Mouse (Mus musculus): ENCODE measurements at regions not wholly inside any gene's neighbourhood (a gene's known extent, or its start where the extent isn't known, plus 50 kb on each side); places are given as distances from the start of the nearest gene placed in this dataset.

DNA sequence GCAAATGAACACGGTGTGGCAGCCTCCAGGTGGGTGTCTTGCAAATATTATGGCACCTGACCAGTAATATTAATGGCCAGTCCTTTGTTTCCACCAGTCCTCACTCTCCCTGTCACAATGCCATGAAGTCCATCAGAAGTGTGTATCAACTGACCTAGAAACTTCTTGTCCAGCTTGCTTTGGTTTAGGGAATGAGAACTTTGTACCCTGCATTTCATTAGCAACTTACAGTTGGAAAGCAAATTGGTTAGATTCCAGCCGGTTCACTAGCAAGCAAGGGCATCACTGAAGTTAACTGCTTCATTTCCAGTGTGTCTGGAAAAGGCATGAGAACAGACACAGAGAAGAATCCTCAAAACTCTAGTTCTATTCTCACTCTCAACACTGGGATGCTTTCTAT lies 178.1 kb upstream of the Lyplal1 start:
- no peak for DNase-seq (ENCODE audit: low spot score in 2 of 2)

DNA sequence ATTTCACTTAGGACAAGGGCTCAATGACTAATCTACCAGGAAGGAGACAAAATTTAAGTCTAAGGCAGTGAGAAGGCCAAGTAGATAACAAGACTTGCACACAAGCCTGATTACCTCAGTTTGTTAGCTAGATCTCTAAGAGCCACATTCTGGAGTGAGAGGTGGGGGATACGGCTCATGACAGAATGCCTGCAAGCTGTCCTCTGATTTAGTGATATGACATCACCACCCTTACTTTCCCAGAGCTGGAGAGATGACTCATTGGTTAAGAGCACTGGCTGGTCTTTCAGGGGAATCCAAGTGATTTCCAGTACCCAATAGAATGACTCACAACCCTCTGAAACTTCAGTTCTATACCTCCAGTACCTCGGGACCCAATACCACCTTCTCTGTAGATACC lies 177.5 kb upstream of the Lyplal1 start:
- DNase-seq (ENCODE audit: low spot score in 2 of 2), result no peak

DNA sequence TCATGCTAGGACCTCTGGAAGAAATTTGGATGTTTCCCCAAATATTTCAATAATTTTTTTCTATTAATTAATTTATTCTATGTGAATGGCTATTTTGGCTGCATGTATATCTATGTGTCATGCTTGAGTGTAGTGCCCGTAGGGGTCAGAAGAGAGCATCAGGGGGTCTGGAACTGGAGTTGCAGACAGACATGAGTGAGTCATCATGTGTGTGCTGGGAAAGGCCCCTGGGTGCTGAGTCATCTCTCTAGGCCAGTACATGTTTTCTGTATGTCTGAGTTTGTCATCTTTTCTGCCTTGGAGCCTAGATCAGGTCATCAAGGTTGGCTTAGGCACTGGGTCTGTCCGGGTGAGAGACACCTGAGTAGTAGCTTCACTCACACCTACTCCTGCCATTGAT lies 172.0 kb upstream of the Lyplal1 start:
- DNase-seq (ENCODE audit: low spot score in 2 of 2), result no peak

DNA sequence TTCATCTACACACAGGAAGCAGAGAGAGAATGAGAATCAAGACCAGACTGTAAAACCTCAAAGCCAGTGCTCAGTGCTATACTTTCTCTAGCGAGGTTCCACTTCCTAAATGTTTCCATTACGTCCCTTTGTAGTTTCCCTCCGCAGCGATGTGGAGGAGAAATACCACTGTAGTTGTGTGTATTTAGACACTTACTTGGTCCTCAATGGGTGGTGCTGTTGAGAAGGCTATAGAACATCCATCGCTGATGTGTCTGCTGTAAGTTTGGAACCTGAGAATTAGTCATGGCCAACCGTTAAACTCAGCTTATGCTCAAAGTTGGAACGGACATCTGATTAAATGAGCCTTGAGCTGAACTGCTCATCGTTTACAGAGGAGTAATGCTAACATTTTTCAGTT lies 170.7 kb upstream of the Lyplal1 start:
- no peak for DNase-seq (ENCODE audit: low spot score in 2 of 2)

DNA sequence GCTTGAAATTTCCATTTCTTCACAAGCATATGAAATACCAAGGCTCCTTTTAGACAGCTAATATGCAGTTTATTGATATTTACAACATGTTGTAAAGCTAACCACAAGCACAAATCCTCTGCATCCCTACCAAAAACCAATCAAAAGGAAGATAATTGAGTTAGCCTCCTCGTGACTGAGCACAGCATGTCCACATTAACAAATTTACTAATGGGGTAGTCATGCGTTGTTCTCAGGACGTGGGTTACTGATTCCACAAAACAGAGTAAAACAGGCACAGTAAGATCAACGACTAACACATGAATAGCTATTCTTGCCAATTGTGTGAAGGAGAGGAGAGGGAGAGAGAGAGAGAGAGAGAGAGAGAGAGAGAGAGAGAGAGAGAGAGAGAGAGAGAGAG lies 169.3 kb upstream of the Lyplal1 start:
- no peak for DNase-seq (ENCODE audit: low spot score in 2 of 2)

DNA sequence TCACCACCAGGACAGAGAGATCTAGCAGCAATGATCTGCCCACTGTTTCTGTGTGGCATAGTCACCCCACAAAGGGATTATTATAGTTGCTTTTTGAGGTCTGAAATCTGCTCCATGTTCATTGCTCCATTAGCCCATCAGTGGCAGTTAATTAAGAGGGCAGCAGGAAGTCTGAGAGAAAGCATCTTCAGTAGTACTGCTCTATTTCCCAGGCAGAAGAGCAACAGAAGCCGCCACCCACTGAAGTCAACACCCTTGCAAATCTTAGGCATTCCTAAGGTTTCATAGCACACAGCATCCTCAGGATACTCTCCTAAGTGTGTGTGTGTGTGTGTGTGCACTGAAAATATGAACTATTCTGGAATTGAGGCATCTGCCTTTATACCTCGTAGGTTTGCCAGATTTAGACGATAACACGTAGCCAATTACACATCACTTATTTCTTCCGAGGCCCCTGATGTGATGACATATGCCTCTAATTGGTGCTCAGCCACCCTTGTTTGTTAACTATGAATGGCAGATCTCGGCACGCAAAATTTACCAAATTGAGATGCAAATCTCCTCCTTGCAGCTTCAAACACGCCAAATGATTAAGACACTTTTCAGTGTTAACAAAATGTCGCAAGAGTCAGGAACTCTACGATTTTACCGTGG lies 161.0 kb upstream of the Lyplal1 start:
- no peak for DNase-seq (ENCODE audit: low spot score in 2 of 2)

DNA sequence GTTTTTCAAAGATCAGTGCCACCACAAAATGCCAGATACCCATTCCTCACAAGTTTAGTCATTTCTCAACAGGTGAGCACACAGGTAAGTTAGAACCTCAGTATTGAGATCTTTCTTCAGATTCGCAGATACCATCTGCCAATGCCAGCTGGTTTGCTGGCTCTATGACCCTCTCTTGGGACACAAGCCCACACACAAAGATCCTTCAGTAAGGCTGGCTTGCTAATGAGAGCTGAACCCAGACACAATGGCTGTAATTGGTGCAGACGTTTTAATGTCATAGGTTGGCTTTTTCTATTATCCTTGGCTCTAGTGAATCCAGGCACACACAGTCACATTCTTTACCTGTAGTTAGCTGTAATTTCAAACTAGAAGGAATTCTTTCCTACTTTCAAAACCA lies 154.3 kb upstream of the Lyplal1 start:
- no peak for DNase-seq (ENCODE audit: low spot score in 2 of 2)

DNA sequence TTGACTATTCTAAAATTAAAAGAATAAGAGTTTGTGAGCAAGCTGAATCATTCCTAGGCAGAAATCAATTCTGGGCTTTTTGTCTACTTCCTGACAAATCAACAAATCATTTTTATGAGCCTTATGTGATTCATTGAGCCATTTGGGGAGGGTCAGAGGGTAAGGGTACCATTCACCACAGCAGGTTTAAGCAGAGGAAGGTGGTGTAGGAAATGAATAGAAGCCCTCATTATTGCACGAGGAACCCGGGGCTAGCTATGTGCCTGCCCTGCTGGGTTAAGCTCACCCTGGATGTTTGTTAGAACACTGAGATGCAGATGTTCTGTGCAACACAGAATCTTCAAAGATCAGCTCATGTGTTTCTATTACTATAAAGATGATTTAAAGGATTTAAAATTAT lies 150.2 kb upstream of the Lyplal1 start:
- DNase-seq (ENCODE audit: low spot score in 2 of 2), result no peak

DNA sequence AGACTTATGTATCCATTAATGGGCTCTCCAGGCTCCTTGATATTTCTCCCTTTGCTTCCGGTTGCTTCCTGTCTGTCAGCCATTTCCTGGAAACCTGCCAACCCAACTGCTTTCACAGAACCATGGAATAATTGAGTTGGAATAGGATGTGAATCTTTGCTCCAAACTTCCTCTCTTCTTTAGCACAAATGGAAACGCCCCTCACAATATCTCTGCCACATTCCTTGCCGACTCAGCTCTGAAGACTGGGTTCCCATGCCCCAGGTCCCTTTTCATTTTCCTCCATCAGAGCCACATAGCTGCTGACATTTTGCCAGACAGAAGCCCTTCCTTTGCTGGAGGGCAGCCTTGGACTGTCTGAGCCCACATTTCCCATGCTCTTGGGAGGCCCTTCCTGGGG lies 147.5 kb upstream of the Lyplal1 start:
- no peak for DNase-seq (ENCODE audit: low spot score in 2 of 2)

DNA sequence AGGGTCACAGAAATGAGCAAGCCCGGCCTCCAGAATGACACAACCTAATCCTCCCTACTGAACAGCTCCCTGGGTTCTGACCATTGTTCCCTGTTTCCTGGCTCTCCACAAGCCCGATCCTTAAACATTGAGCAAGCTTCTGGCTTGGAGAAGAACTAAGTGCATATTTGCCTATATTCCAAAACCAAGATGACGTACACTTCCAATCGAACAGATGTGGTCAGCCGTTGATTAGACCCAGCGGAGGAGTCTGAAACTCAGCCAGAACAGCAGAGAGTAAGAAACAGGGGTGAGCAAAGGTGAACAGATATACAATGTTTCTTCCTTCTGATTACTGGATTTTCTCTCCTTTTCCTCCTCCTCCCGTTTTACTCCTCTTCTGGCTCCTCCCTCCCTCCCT lies 146.8 kb upstream of the Lyplal1 start:
- DNase-seq (ENCODE audit: low spot score in 2 of 2), result no peak

DNA sequence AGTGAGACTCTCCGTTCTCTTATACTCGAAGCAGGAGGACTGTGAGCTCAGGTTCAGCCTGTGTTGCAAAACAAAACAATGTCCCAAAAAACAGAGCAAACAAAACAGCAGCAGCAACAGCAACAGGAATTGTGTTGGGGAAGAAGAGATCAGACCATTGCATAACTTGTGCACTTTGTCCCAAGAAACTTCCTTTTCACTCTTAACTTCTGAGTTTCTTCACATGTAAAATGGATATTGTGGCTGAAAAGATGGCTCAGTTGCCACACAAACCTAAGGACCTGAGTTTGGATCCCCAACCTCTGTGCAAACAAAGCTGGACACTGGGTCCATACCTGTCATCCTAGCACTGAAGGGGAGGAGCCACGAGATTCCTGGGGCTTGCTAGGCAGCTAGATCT lies 146.1 kb upstream of the Lyplal1 start:
- no peak for DNase-seq (ENCODE audit: low spot score in 2 of 2)

DNA sequence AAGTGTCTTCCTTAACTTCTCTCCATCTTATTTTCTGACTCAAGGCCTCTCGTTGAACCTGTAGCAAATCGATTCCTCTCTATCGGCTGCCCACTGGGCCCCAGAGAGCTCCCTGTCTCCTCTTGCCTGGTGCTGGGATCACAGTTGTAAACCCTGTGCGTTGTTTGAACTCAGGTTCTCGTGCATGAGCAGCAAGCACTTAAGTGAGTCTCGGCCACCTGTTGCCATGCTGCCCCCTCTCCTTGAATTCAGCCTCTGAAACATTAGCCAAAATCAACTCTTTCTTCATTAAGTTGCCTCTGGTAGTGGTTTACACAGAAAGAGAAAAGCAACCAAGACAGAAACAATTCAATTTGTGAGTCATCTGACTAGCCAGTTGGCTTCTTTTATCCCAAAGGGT lies 144.9 kb upstream of the Lyplal1 start:
- DNase-seq (ENCODE audit: low spot score in 2 of 2), result no peak

DNA sequence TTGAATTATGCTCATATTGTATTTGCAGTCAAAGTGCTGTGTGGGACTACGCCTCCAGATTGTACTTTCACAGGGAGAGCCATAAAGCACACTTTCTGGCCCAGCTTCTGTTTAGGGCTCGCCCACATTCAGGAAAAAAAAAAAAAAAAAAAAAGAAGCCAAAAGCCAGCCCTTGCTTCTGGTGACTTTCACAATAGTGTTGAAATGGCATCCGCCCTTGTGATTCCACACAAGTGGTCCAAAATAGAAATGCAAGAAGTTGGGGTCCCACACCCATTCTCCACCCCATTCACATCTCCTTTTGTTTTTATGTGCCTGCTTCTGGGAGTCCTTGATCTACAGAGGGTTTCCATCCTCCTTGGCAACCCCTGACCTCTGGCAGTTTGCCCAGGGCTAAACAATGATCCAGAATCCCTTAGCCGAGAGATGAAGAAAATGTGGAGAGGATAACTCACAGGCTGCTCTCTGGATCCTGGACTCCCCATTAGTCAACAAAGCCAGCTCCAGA lies 144.3 kb upstream of the Lyplal1 start:
- DNase-seq (ENCODE audit: low spot score in 2 of 2), result peak; percentile 57 to 78

DNA sequence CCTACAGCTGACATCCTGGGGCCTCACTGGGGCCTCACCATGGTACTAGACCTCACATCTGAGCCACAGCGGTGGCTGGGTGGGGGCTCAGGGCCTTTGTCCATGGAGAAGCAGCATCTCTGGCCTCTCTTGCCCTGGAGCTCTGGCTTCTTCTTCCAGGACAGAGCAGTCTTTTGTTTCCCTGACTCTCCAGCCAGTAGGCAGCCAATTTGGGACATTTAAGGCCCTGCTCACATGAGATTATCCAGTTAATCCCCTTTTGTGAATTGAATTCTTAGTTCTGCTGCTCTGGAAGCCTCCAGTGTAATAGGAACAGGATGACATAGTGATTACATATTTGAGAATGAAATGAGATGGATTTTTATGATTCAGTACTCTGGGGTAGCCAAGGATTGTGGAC lies 140.5 kb upstream of the Lyplal1 start:
- no peak for DNase-seq (ENCODE audit: low spot score in 2 of 2)

DNA sequence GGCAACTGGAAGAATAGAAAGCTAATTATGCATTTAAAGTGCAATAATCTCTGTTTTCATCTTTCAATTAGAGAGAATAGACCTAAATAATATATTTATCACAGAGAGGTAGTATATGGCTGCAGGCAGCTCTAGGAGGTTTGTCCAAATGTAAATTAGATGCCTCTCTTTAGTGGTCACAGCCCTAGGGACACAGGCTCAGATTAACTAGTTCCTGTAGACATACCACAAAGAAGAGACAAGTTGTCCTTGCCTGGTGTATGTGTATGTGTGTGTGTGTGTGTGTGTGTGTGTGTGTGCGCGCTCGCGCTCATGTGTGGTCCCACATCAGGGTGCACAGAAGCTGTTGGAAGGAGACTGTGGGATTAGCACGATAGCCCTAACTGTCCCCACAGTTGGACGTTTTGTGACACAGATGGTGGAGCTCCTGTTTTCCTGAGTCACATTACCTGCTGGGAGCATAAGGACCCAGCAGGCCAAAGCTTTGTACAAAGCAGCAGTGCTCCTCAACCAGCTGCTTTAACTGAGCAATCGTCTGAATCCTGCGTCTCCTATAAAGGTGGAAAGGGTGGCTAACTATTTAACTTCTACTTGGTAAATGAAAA lies 138.5 kb upstream of the Lyplal1 start:
- DNase-seq (ENCODE audit: low spot score in 2 of 2), result no peak

DNA sequence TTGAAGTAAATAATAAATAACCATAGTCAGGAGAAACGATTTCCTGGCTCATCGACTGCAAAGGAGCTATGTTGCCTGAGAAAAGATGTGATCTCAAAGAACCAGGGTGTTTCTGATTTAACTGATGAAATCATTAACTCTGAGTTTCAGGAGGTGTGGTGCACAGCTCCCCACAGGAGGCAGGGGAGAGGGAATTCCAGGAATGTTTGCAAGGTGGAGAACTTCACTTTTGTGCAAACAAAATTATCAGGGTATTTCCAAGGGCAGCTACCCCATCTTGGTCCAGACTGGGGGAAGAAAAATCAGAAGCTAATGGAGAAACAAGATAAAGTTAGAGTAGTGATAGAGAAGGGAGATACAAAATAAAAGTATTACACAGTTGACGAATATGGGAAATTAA lies 137.4 kb upstream of the Lyplal1 start:
- no peak for DNase-seq (ENCODE audit: low spot score in 2 of 2)

DNA sequence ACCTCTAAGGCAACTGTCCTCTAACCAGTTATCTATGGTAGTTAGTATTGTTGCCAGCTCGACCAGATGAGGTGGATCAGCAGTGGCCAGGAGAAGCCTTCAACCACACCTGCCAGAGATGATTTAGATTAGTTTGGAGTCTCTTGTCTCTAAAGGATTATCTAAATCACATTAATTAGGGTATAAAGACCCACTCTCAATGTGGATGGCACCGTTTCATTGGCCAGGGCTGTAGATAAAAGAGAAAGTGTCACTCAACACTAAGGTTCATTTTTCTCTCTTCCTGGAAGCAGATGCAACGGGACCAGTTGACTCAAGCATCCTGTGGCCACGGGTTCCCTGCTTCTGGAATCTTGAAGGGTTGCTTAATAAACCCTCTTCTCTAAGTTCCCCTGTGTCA lies 135.4 kb upstream of the Lyplal1 start:
- no peak for DNase-seq (ENCODE audit: low spot score in 2 of 2)

DNA sequence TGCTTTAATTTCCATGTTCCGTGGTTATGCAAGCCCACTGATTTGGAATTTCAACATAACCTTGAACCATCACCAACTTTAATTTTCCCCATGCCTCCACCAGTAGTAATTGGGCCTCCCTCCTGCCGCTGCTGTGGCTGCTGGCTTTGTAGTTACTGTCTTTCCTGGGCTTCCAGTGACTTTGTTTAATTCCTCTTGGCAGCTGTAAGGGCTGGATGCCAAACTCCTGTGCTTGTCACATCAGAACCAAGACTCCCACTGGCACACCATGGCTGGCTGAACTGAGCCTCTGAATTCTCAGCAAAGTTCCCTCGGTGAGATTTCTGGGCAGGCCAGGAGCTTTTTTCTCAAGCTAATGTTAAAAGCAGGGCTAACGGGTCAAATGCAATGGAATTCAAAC lies 133.2 kb upstream of the Lyplal1 start:
- peak in 1 of 2 experiments; percentile 31 for DNase-seq (ENCODE audit: low spot score in 2 of 2)

DNA sequence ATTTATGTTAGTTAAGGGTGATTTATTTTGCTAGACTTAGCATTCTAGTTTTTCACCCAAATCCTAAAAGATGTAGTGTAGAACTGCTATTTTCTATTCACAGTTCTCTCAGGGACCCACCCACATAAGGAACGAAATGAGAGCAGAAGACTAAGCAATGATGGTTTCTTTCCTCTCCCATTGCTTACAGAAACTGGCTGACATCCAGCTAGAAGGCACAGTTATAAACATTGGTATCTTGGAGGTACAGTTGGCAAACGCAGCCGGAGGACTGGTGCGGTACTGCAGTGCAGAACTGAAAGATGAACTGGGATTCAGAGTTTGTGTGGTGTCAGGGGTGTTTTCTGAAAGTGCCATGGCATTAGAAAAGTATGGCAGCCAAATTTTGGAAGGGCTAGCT lies 132.1 kb upstream of the Lyplal1 start:
- no peak for DNase-seq (ENCODE audit: low spot score in 2 of 2)

DNA sequence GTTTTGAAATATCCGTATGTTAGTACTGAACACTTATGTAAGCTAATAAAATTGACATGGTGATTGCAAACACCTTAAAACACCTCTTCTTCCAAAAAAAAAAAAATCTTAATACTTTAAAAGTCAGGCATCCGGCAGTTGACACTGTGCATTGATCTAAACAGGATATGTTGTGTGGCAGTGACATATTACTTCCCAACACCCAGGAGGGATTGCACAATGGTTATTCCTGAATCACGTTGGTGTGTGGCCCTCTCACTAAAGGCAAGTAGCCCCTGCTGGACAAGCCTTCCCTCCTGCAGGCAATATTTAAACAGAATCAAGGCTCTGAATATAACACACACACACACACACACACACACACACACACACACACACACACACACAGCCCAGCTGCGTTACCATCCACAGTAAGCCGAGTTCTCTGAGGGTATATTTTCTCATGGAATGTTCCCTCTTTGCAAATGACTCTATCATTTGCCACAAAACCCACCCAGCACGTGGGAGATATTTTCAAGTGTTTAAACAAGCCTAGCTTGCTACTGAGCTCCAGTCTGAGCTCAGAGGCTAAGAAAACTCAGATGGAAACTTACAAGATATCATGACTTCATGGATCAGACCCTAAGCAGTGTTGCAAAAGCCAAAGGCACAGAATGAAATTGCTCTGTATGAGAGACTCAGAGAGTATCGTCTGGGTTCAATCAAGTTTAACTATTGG lies 128.8 kb upstream of the Lyplal1 start:
- DNase-seq (ENCODE audit: low spot score in 2 of 2), result no peak

DNA sequence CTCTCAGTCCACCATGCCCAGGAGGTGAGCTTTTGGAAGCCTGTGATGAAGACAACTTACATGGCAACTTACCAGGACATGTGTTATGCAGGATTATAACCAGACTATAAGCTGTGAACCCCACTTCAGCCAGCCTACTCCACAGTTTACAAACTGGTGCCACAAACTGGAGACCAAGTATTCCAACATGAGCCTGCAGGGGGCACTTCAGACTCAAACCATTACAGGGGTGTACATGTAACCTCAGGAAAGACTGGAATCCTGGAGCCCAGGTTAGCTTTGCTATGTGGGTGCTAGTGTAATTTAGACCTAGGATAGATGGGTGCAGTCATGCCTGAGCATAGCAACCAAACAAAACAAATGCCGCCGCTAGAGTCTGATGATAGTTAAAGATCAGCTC lies 124.0 kb upstream of the Lyplal1 start:
- peak in 1 of 2 experiments; percentile 29 for DNase-seq (ENCODE audit: low spot score in 2 of 2)

DNA sequence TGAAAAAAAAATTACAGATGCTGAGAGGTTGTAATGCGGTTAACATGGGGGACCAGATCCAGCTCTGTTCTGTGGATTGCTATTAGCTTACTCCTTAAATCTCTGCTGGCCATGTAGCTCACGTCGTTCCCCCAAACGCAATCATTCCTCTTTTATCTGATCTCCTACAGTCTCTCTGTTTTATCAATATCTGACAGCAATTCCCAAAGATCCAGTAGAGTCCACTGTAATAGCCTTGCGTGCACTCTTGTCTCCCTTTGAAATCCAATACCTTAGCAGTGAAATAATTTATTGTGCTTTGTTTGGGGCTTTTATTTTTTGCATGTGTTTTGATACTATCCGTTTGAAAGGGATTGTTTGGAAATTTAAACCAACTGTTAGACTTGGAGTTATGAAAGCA lies 120.4 kb upstream of the Lyplal1 start:
- DNase-seq (ENCODE audit: low spot score in 2 of 2), result no peak

Data from urinary bladder, postnatal 36 days (tissue).